Mouse (Mus musculus): ENCODE measurements at regions not wholly inside any gene's neighbourhood (a gene's known extent, or its start where the extent isn't known, plus 50 kb on each side); places are given as distances from the start of the nearest gene placed in this dataset.

GRCm38 (mm10) chr11:65497979-65498378, 228.2 kb upstream of the Myocd start:
- Histone ChIP-seq H3K4me1 (ENCODE audit: control insufficient read depth, insufficient read depth, low read length) (no peaks in the 10 kb centered on the region), H3K4me3 (replicated peaks; ENCODE audit: extremely low read depth, low read depth, low read length) (no peak overlapping the region)
- TF ChIP-seq CTCF (IDR thresholded peaks at IDR 0.05; ENCODE audit: insufficient read depth, low read length) (no peak), POLR2A (IDR thresholded peaks at IDR 0.05; ENCODE audit: borderline replicate concordance, extremely low read depth, low read depth, low read length) (no peak)
- WGBS = 62% methylated on average over 2 of the region's 2 CpGs
- no peak for DNase-seq

- Histone ChIP-seq H3K4me1 (ENCODE audit: control insufficient read depth, insufficient read depth, low read length) (no peaks in the 10 kb centered on the region), H3K4me3 (replicated peaks; ENCODE audit: extremely low read depth, low read depth, low read length) (no peak overlapping the region)
- TF ChIP-seq POLR2A (IDR thresholded peaks at IDR 0.05; ENCODE audit: borderline replicate concordance, extremely low read depth, low read depth, low read length) (no peak), CTCF (IDR thresholded peaks at IDR 0.05; ENCODE audit: insufficient read depth, low read length) (no peak)
- no peak for DNase-seq
- WGBS = 87% methylated on average over 6 of the region's 6 CpGs
These were observed 227.6 kb upstream of the Myocd start for GRCm38 (mm10) chr11:65497415-65497814.

GRCm38 (mm10) chr11:65495034-65495433, 225.2 kb upstream of the Myocd start:
- 20% methylated on average over 11 of the region's 11 CpGs for WGBS

GRCm38 (mm10) chr11:65490426-65490825, 220.6 kb upstream of the Myocd start:
- Histone ChIP-seq H3K4me1 (ENCODE audit: control insufficient read depth, insufficient read depth, low read length) (no peaks in the 10 kb centered on the region), H3K4me3 (replicated peaks; ENCODE audit: extremely low read depth, low read depth, low read length) (no peak overlapping the region)
- no peak for DNase-seq
- 79% methylated on average over 3 of the region's 3 CpGs for WGBS
- TF ChIP-seq CTCF (IDR thresholded peaks at IDR 0.05; ENCODE audit: insufficient read depth, low read length) (no peak), POLR2A (IDR thresholded peaks at IDR 0.05; ENCODE audit: borderline replicate concordance, extremely low read depth, low read depth, low read length) (no peak)

More at GRCm38 (mm10) chr11:65495034-65495433, 225.2 kb upstream of the Myocd start:
- Histone ChIP-seq H3K4me1 (ENCODE audit: control insufficient read depth, insufficient read depth, low read length) (no peaks in the 10 kb centered on the region), H3K4me3 (replicated peaks; ENCODE audit: extremely low read depth, low read depth, low read length) (no peak overlapping the region)
- no peak for TF ChIP-seq CTCF (IDR thresholded peaks at IDR 0.05; ENCODE audit: insufficient read depth, low read length)
- TF ChIP-seq POLR2A (IDR thresholded peaks at IDR 0.05; ENCODE audit: borderline replicate concordance, extremely low read depth, low read depth, low read length) = no peak
- DNase-seq = no peak

GRCm38 (mm10) chr11:65475821-65476540, 206.2 kb upstream of the Myocd start:
- 44% methylated on average over 18 of the region's 18 CpGs for WGBS
- Histone ChIP-seq H3K4me3 (replicated peaks; ENCODE audit: extremely low read depth, low read depth, low read length) (no peak overlapping the region), H3K4me1 (ENCODE audit: control insufficient read depth, insufficient read depth, low read length) (no peaks in the 10 kb centered on the region)
- no peak for DNase-seq
- no peak for TF ChIP-seq CTCF (IDR thresholded peaks at IDR 0.05; ENCODE audit: insufficient read depth, low read length)
- TF ChIP-seq POLR2A (IDR thresholded peaks at IDR 0.05; ENCODE audit: borderline replicate concordance, extremely low read depth, low read depth, low read length) = no peak

- H3K4me3 ChIP-seq (replicated peaks; ENCODE audit: extremely low read depth, low read depth, low read length) = no peak overlapping the region
- no peaks in the 10 kb centered on the region for H3K4me1 ChIP-seq (ENCODE audit: control insufficient read depth, insufficient read depth, low read length)
- TF ChIP-seq POLR2A (IDR thresholded peaks at IDR 0.05; ENCODE audit: borderline replicate concordance, extremely low read depth, low read depth, low read length) (no peak), CTCF (IDR thresholded peaks at IDR 0.05; ENCODE audit: insufficient read depth, low read length) (no peak)
- DNase-seq = peak; percentile 11
- 60% methylated on average over 12 of the region's 12 CpGs for WGBS
These were observed 205.5 kb upstream of the Myocd start for GRCm38 (mm10) chr11:65475302-65475701.

GRCm38 (mm10) chr11:65469762-65470741, 200.3 kb upstream of the Myocd start:
- no peaks in the 10 kb centered on the region for H3K4me1 ChIP-seq (ENCODE audit: control insufficient read depth, insufficient read depth, low read length)
- TF ChIP-seq CTCF (IDR thresholded peaks at IDR 0.05; ENCODE audit: insufficient read depth, low read length) (no peak), POLR2A (IDR thresholded peaks at IDR 0.05; ENCODE audit: borderline replicate concordance, extremely low read depth, low read depth, low read length) (no peak)
- 55% methylated on average over 9 of the region's 9 CpGs for WGBS
- DNase-seq = no peak
- no peak overlapping the region for H3K4me3 ChIP-seq (replicated peaks; ENCODE audit: extremely low read depth, low read depth, low read length)

GRCm38 (mm10) chr11:65461044-65461443, 191.3 kb upstream of the Myocd start:
- no peak overlapping the region for H3K4me3 ChIP-seq (replicated peaks; ENCODE audit: extremely low read depth, low read depth, low read length)
- TF ChIP-seq CTCF (IDR thresholded peaks at IDR 0.05; ENCODE audit: insufficient read depth, low read length) (no peak), POLR2A (IDR thresholded peaks at IDR 0.05; ENCODE audit: borderline replicate concordance, extremely low read depth, low read depth, low read length) (no peak)
- H3K4me1 ChIP-seq (ENCODE audit: control insufficient read depth, insufficient read depth, low read length) = no peaks in the 10 kb centered on the region
- WGBS = 38% methylated on average over 4 of the region's 4 CpGs
- DNase-seq = no peak

GRCm38 (mm10) chr11:65448436-65448835, 178.6 kb upstream of the Myocd start:
- H3K4me3 ChIP-seq (replicated peaks; ENCODE audit: extremely low read depth, low read depth, low read length) = no peak overlapping the region
- TF ChIP-seq POLR2A (IDR thresholded peaks at IDR 0.05; ENCODE audit: borderline replicate concordance, extremely low read depth, low read depth, low read length) (no peak), CTCF (IDR thresholded peaks at IDR 0.05; ENCODE audit: insufficient read depth, low read length) (no peak)
- no peak for DNase-seq
- WGBS = 72% methylated on average over 3 of the region's 3 CpGs
- no peaks in the 10 kb centered on the region for H3K4me1 ChIP-seq (ENCODE audit: control insufficient read depth, insufficient read depth, low read length)

Measured in lung, adult 2 months (tissue).